Mouse (Mus musculus) kidney, postnatal 0 days (tissue): ENCODE measurements at regions not wholly inside any gene's neighbourhood (a gene's known extent, or its start where the extent isn't known, plus 50 kb on each side); places are given as distances from the start of the nearest gene placed in this dataset.

Experiments
- ATAC-seq: fragments of 200-750 bp; cut with Nextera tagmentation; replicated peaks from 2 replicates; pipeline ENCODE4 v1.8.0; 2017; ENCODE audit warnings: low read depth, moderate number of reproducible peaks, moderate TSS enrichment, moderate library complexity; ENCODE audit not compliant: low FRiP score
- DNase-seq: peaks from one replicate; pipeline ENCODE4 v3.0.0-alpha.2; 2016; ENCODE audit warnings: low spot score
- H3K27ac ChIP-seq: fragments of 300-500 bp; sonication (generic); 2 replicates; pipeline ENCODE4 v1.5.1; 2014; ENCODE audit warnings: mild to moderate bottlenecking
- H3K27me3 ChIP-seq: fragments of 300-500 bp; sonication (generic); 2 replicates; pipeline ENCODE4 v1.6.1; 2014; ENCODE audit warnings: low read length, mixed read lengths; ENCODE audit not compliant: insufficient read depth
- H3K36me3 ChIP-seq: fragments of 300-500 bp; sonication (generic); 2 replicates; pipeline ENCODE4 v1.6.1; 2014; ENCODE audit warnings: low read length, mixed read lengths; ENCODE audit not compliant: insufficient read depth
- H3K4me1 ChIP-seq: fragments of 300-500 bp; sonication (generic); replicated peaks from 2 replicates; pipeline ENCODE4 v1.6.1; 2014; ENCODE audit warnings: antibody characterized with exemption, low read length, mixed read lengths; ENCODE audit not compliant: insufficient read depth
- H3K4me2 ChIP-seq: fragments of 300-500 bp; sonication (generic); 2 replicates; pipeline ENCODE4 v1.6.1; 2014; ENCODE audit warnings: mild to moderate bottlenecking, low read length, moderate library complexity, mixed read lengths
- H3K4me3 ChIP-seq: fragments of 300-500 bp; sonication (generic); replicated peaks from 2 replicates; pipeline ENCODE4 v1.5.1; 2014; ENCODE audit warnings: low read depth, low read length
- H3K9ac ChIP-seq: fragments of 300-500 bp; sonication (generic); 2 replicates; pipeline ENCODE4 v1.6.1; 2014; ENCODE audit warnings: low read depth, low read length
- H3K9me3 ChIP-seq: fragments of 300-500 bp; sonication (generic); replicated peaks from 2 replicates; pipeline ENCODE4 v1.6.1; 2016; ENCODE audit warnings: low read length, inconsistent platforms, mixed read lengths
- CTCF ChIP-seq: IDR thresholded peaks from 2 replicates; pipeline ENCODE4 v1.5.1; 2016; ENCODE audit warnings: antibody characterized with exemption, low read depth, mild to moderate bottlenecking, moderate library complexity
- WGBS: fragments of 180-500 bp; shearing (Covaris S2); extraction: QIAGEN DNeasy Blood & Tissue Kit; methylation state at CpG from one replicate; pipeline ENCODE4 v1.1.7; 2014; 5-methylcytosine and 5-hydroxymethylcytosine counted together

GRCm38 (mm10) chr15:50108913-50109312 lies 3775.8 kb upstream of the Gm7489 start:
- DNase-seq: peak; percentile 5
- Histone ChIP-seq H3K4me3 (no peak overlapping the region), H3K27me3 (no peaks in the 10 kb centered on the region), H3K9ac (no peak overlapping the region), H3K27ac (no peak overlapping the region), H3K4me2 (no peak overlapping the region), H3K9me3 (no peaks in the 10 kb centered on the region), H3K4me1 (no peaks in the 10 kb centered on the region), H3K36me3 (no peaks in the 10 kb centered on the region)
- WGBS: 79% methylated on average over 3 of the region's 3 CpGs
- TF ChIP-seq CTCF: no peak
- no peak for ATAC-seq

GRCm38 (mm10) chr15:50153863-50154262 lies 3730.8 kb upstream of the Gm7489 start:
- Histone ChIP-seq H3K4me1 (no peaks in the 10 kb centered on the region), H3K9ac (no peak overlapping the region), H3K27me3 (no peaks in the 10 kb centered on the region), H3K4me2 (no peak overlapping the region), H3K27ac (no peak overlapping the region), H3K36me3 (no peaks in the 10 kb centered on the region), H3K9me3 (no peaks in the 10 kb centered on the region), H3K4me3 (no peak overlapping the region)
- no peak for DNase-seq
- WGBS: 56% methylated on average over 3 of the region's 3 CpGs
- no peak for ATAC-seq
- TF ChIP-seq CTCF: no peak

GRCm38 (mm10) chr15:50172276-50172772 lies 3712.4 kb upstream of the Gm7489 start:
- TF ChIP-seq CTCF: no peak
- ATAC-seq (no peak), DNase-seq (no peak)
- Histone ChIP-seq H3K4me3 (no peak overlapping the region), H3K27ac (no peak overlapping the region), H3K36me3 (no peaks in the 10 kb centered on the region), H3K9ac (no peak overlapping the region), H3K27me3 (no peaks in the 10 kb centered on the region), H3K4me2 (no peak overlapping the region), H3K4me1 (no peaks in the 10 kb centered on the region), H3K9me3 (no peaks in the 10 kb centered on the region)
- 66% methylated on average over 2 of the region's 2 CpGs for WGBS

GRCm38 (mm10) chr15:50183185-50183584 lies 3701.5 kb upstream of the Gm7489 start:
- Histone ChIP-seq H3K9me3 (no peaks in the 10 kb centered on the region), H3K27ac (no peak overlapping the region), H3K4me1 (no peaks in the 10 kb centered on the region), H3K36me3 (no peaks in the 10 kb centered on the region), H3K27me3 (no peaks in the 10 kb centered on the region), H3K9ac (no peak overlapping the region), H3K4me3 (no peak overlapping the region), H3K4me2 (no peak overlapping the region)
- WGBS: 93% methylated on average over 1 of the region's 1 CpGs
- ATAC-seq (no peak), DNase-seq (no peak)
- TF ChIP-seq CTCF: no peak
